Comparison of ENCODE assay signal across 9 mouse cellular contexts in the genomic region with DNA sequence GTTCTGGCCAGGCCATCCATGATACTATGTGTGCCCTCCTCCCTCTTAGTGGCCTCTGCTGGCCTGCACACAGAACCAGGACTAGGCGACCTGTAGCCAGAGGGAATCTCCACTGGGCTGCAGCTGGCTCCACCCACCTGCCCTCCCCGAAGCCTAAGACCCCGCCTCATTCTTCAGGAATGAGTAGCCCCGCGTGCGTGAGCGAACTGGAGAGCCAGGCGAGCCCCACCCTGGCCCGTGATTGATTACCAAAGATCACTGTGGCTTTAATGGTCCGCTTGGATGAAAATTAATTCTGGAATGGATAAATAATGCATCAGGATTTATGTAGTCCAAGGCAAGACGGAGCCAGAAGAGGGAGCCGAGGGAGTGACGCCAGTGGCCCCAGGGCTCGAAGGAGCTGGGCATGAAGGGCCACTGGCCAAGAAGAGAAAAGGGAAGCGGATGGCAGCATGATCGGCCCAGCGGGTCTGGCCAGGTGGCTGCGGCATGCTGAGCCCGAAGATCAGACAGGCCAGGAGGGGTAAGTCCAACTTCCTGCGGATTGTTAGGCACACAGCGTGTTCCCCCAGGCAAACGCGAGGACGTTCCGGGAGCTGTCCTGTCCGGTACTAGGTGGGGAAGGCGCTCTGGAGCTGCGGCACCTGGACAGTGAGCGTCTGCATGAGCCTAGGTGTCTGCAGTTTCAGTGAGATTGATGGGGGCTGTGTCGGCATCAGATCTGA. TPM values are rescaled to one million over a fixed set of nuclear protein-coding genes. Genes with fewer than 3 reads are reported as not detected.
DNase-seq lines count a peak whose midpoint lies in the region; ATAC-seq and TF ChIP-seq lines count a peak whose summit lies in the region.
"Had no signal": no experiment of that assay in that cellular context is flagged by ENCODE, and none has a peak within 500 bp of the region (broad histone marks: within the 10 kb centered on the region; RNA-seq: fewer than 3 reads in every experiment).

No protein-coding gene starts in this region.

- no peak for TF ChIP-seq POLR2A in heart, adult 2 months (IDR thresholded peaks at IDR 0.05; ENCODE audit: insufficient read depth, low read depth, low read length)
- no peak for TF ChIP-seq POLR2A in kidney, adult 2 months (IDR thresholded peaks at IDR 0.05; ENCODE audit: low read depth, low read length)

- H3K4me2 ChIP-seq in lung, embryonic 16.5 days (ENCODE audit: low read depth, low read length): peak overlapping the region; percentile 72

- peaks cover 9% of the 10 kb centered on the region for H3K4me1 ChIP-seq in heart, adult 2 months (ENCODE audit: control insufficient read depth, insufficient read depth, low read length)
- H3K4me1 ChIP-seq in kidney, adult 2 months (ENCODE audit: control insufficient read depth, insufficient read depth, low read length): 0 out of 2 replicates have a peak, but pooled peaks cover 3% of the 10 kb centered on the region
- peaks cover 7% of the 10 kb centered on the region; the same call in 1 of the 2 replicates for H3K4me1 ChIP-seq in lung, embryonic 16.5 days (replicated peaks; ENCODE audit: control insufficient read depth, insufficient read depth, low read length)

- DNase-seq in ovary, postnatal 36 days (ENCODE audit: low spot score): peak; percentile 44
- DNase-seq in ovary, postnatal 14 days (ENCODE audit: low spot score): no peak
- DNase-seq in embryo, embryonic 10.5 days (ENCODE audit: low spot score): peak; percentile 76
- DNase-seq in heart, adult 2 months: peak; percentile 46 to 51
- DNase-seq in kidney, adult 2 months: peak; percentile 46
- DNase-seq in retina, embryonic 14.5 days (ENCODE audit: low spot score): peak; percentile 76
- no peak for DNase-seq in spleen, postnatal 4 days (ENCODE audit: low spot score in 2 of 2)

- intact Hi-C loops in heart, adult 2 months (cut with DNase I): no loop called here

- H3K36me3 ChIP-seq in heart, adult 2 months (ENCODE audit: control insufficient read depth, insufficient read depth, low read length): no peaks in the 10 kb centered on the region
- no peaks in the 10 kb centered on the region for H3K36me3 ChIP-seq in kidney, adult 2 months (ENCODE audit: control insufficient read depth, insufficient read depth, low read length)
- H3K36me3 ChIP-seq in lung, embryonic 16.5 days (ENCODE audit: control insufficient read depth, insufficient read depth, low read length): no peaks in the 10 kb centered on the region

- TF ChIP-seq EP300 in heart, adult 2 months (IDR thresholded peaks at IDR 0.05; ENCODE audit: insufficient read depth, low read depth, low read length): no peak

- H3K79me2 ChIP-seq in heart, adult 2 months (replicated peaks; ENCODE audit: control insufficient read depth, insufficient read depth, low read length): no peaks in the 10 kb centered on the region

- peak overlapping the region; percentile 4 for H3K9ac ChIP-seq in heart, adult 2 months (ENCODE audit: low read depth, low read length)
- H3K9ac ChIP-seq in lung, embryonic 16.5 days (ENCODE audit: low read length): no peak overlapping the region; the same call in 1 of the 2 replicates

- ATAC-seq in lung, embryonic 16.5 days (ENCODE audit: low read depth): peak; percentile 54; the same call in 1 of the 2 replicates
- ATAC-seq: Patski had no signal

- 13% methylated on average over 30 of the region's 30 CpGs for WGBS in heart, adult 2 months
- 3% methylated on average over 30 of the region's 30 CpGs for WGBS in kidney, adult 2 months
- WGBS in lung, embryonic 16.5 days: 2% methylated on average over 30 of the region's 30 CpGs

- no peak overlapping the region for H3K27ac ChIP-seq in heart, adult 2 months
- H3K27ac ChIP-seq in kidney, adult 2 months (ENCODE audit: insufficient read depth, low read depth, low read length): no peak overlapping the region
- H3K27ac ChIP-seq in lung, embryonic 16.5 days (ENCODE audit: low read length): no peak overlapping the region

- no peak for TF ChIP-seq CTCF in heart, adult 2 months (IDR thresholded peaks at IDR 0.05)
- no peak for TF ChIP-seq CTCF in kidney, adult 2 months (conservative IDR thresholded peaks at IDR 0.05; ENCODE audit: insufficient read depth, insufficient read length, low read depth, low read length)

- no peaks in the 10 kb centered on the region for H3K9me3 ChIP-seq in lung, embryonic 16.5 days (ENCODE audit: control insufficient read depth, low read length)

- H3K4me3 ChIP-seq in heart, adult 2 months: peak overlapping the region; percentile 36
- peak overlapping the region; percentile 20; the same call in 1 of the 2 replicates for H3K4me3 ChIP-seq in kidney, adult 2 months (ENCODE audit: insufficient read depth, low read depth, low read length)
- H3K4me3 ChIP-seq in lung, embryonic 16.5 days (ENCODE audit: low read length): peak overlapping the region; percentile 41

- H3K27me3 ChIP-seq in heart, adult 2 months (ENCODE audit: control insufficient read depth, insufficient read depth, low read length): no peaks in the 10 kb centered on the region; the same call in 1 of the 2 replicates
- H3K27me3 ChIP-seq in kidney, adult 2 months (replicated peaks; ENCODE audit: control insufficient read depth, insufficient read depth, low read length): no peaks in the 10 kb centered on the region
- peaks cover 7% of the 10 kb centered on the region; the same call in 1 of the 2 replicates for H3K27me3 ChIP-seq in lung, embryonic 16.5 days (ENCODE audit: control insufficient read depth, insufficient read depth, low read depth, low read length)
- H3K27me3 ChIP-seq: Patski had no signal

RNA-seq across cellular contexts. Expression of gene Arhgap22, which starts 36.6 kb away (rescaled TPM):
- 1 to 10 TPM; 1.3 to 1.6 TPM for total RNA-seq in heart, adult 2 months (2021)
- polyA plus RNA-seq in heart, adult 2 months (2012; rRNA removed): 3.0 and 3.3 TPM in 2 replicates
- 9.0 and 15.7 TPM in 2 replicates for polyA plus RNA-seq in kidney, adult 2 months (2012; rRNA removed)
- 8.1 and 11.0 TPM in 2 replicates for polyA plus RNA-seq in lung, embryonic 16.5 days (2015; fragmentation: Nextera tagmentation; extraction: Ambion mirVana)

Comparison
In these comparisons a context has a peak if more than half of its experiments do, and no peak if none do; other contexts are left out.
1. DNase-seq: peak in ovary, postnatal 36 days (single experiment), embryo, embryonic 10.5 days (single experiment), heart, adult 2 months (2 of 2), kidney, adult 2 months (single experiment) and retina, embryonic 14.5 days (single experiment); none in ovary, postnatal 14 days (single experiment) and spleen, postnatal 4 days (0 of 2).
2. Peak in every context shown above with its lines, with median percentiles within 50 percentile points of each other: H3K4me3 ChIP-seq.